Mouse (Mus musculus) heart, adult 9 months (tissue): ENCODE measurements around the gene Cwc27.

Experiments
- DNase-seq, 2 experiments: peaks; one replicate each; pipeline ENCODE4 v3.0.0; 2022; ENCODE audit warnings: low spot score in 2 of 2

Gene Cwc27

DNA sequence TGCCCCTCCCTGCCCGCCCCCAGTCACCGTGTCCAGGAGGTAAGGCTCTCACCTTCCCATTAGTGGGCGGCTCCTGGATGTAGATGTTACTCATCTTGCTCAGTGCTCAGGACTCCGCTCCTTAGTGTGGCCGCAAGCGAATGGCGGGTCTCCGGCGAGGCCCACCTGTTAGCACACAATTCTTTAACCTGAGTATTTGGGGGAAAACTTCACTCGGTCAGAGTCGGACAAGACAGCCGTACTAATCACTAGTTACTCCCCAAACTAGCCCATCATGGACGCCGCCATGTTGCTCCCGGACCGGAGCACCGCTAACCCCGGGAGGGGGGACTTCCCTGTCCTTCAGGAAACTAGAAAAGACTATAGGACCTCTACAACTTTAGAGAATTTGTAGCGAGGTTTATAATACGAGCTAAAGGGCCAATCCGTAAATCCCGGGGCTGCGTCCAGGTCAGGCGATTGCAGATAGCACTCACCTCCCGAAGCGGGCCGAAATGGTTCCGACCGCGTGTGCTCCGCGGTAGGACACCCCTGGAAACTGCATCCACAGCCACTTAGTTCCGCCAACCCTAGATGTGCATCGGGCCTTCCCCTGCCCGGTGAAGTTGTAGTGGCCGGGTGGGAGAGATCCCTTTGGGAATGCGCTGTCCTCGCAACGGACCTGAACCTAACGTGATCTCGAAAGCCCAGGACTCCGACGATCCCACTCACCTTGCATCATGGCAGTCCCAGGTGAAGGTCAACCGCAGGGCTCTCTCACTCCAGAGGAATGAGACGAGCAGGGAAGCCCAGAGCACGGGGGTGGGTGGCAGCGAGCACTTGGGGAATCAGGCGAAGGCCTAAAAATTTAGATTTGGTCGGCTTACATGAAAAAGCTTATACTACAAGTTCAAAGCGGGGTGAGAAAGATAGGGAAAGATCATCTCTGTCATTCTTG is at the start of gene Cwc27:
Cwc27 (minus strand) TSS at position 508 of the 937 bp plus-strand sequence.
- peak; percentile 75 to 81 for DNase-seq

DNA sequence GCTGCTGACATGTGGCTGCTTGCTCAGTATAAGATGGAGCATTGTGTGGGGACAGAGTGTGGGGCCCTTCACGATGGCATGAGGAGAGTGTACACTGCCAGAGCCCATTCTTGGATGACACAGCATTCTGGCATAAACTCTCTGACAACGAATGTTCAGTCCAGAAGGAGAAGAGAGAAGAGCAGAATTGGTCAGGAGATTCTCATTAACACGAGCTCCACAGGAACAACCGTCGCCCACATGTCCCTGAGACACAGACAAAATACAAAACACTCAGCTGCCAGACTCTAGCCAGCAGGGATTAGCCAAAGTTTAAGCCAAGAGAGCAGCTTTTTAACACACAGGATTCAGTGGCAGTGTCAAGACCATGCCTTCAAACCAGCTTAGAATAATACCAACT is 49.8 kb upstream of the Cwc27 start:
- no peak for DNase-seq

DNA sequence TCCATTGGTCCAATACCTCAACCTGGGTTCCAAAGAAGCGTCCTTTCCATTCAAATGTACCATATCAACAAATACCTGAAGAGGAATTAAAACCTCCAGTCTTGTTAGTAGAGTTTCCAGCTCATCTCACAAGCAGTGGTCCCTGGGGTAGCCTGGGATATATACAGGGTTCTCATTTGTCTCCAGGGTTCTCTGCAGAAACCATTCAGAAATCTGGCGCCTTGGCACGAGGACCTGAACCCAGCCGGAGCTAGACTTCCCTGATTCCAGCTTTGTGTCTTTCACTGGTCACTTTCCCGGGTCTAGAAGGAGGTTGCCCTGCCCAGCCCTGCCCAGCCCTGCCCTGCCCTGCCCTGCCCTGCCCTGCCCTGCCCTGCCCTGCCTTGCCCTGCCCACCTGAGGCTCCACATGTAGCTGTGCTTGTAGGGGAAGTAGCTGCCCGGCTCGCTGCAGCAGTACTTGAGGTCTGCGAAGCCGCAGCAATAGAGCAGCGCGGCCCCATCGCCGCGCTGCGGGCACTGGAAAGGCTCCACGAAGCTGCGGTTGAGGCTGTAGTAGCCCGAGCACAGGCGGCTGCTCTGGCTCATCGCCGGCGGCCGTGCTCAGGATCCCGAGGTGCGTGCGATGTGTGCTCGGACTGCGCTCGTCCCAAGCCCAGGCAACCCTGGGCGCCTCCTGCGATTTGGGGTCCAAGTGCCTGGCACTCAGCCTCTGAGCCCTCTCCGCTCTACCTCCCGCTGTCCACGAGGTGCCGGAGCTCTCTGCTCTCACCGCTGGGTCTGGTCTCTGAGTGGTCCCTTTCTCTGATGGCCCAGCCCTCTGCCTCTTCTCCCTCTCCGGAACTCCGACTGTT is 46.4 kb upstream of the Cwc27 start, which contains the start of gene Shisal2b:
Shisal2b (minus strand) TSS at position 767 of the 853 bp plus-strand sequence.
- no peak for DNase-seq

DNA sequence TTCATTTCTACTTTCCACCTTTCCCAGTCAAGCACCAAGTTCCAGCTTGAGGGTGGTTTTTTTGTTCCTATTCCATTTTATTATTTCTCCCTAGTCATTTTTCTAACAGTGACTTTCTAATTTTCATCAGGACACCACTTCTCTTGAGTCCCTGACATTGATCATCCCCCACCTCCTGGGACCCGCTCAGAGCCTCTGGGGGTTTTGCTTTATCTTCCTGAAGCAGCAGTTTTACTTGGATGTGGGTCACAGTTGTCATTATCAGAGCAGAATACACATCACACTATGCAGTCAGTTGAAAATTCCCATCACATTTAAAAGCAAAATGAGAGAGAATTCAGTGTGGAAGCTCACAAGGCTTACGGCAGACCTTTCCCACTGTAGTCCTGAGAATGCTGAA is 36.7 kb upstream of the Cwc27 start:
- DNase-seq = no peak

DNA sequence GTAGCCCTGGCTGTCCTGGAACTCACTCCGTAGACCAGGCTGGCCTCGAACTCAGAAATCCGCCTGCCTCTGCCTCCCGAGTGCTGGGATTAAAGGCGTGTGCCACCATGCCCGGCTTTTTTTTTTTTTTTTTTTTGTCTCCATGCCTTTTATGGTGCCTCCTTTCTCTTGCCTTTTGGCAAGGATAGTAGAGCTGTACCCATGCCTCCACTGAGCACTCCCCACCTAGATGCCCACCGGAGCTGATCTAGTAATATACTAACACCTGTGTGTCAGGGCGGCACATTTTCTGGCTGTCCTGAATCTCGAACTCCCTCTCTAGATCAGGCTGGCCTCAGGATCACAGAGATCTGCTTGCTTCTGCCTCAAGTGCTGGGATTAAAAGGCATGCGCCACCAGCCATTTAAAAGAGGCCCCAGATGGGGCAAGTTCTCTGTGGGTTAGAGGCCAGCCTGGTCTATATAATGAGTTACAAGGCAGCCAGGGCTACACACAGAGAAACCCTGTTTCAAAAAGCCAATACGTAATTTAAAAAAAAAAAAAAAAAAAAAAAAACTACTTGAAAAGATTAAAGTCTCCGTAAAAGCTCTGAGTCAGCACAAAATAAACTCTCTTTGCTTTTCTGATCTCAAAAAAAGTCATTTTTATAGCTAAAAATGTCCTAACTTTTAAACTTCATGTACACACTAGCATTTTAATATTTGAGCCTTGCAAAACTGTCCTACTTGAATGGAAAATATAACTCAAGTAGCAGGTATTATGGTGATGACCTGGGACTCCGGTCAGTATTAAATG is 26.6 kb upstream of the Cwc27 start:
- no peak for DNase-seq

DNA sequence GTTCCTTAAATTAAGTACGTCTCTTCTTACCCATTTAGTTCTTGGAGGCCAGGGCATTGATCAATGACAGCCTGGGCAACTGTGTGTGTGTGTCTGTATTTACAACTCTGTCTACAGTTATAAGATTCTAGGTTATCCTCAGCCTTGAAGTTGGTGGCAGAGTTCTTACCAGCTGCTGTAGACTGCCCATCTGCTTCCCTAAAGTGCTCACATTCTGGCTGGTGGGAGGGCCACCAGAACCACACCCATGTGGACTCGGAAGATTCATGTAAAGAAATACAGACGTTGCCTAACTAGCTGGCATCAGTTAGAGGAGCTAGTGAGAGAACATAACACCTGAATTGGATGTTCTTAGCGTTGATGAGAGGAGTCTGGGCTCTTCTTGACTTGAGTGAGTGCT is 25.0 kb upstream of the Cwc27 start:
- DNase-seq = no peak

DNA sequence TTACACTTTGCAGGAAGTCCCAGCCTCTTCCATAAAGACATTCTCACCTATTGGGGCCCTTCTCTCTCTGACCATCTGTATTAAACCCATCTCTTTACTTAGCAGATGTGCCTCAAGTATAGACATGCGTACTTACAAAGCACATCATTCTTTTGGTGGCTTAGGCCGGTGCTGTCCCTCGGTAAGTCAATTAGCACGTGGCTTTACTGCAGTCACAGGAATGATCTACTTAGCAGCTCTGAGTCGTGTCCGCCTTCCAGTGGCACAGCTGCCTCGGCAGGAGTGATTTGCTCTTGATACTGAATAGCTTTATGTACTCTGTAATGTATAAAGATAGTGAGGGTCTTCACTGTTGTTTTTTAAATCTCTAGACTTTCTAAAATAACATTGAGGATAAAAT is 20.7 kb upstream of the Cwc27 start:
- no peak for DNase-seq

DNA sequence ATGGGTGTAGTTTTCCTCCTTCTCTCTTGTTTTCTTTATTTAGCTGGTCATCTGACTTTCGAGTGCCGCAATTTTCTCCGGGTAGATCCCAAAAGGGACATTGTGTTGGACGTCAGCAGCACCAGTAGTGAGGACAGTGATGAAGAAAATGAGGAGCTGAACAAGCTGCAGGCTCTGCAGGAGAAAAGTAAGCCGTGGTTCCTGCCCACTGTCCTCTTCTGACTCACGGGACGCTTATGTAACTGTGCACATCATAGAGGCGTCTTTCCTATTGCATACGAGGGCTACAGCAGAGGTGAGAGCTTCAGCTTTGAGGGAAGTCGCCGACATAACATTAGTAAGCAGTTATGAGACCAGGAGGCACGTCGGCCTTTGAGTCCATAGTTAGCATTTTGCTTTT is 15.9 kb upstream of the Cwc27 start:
- DNase-seq = no peak

DNA sequence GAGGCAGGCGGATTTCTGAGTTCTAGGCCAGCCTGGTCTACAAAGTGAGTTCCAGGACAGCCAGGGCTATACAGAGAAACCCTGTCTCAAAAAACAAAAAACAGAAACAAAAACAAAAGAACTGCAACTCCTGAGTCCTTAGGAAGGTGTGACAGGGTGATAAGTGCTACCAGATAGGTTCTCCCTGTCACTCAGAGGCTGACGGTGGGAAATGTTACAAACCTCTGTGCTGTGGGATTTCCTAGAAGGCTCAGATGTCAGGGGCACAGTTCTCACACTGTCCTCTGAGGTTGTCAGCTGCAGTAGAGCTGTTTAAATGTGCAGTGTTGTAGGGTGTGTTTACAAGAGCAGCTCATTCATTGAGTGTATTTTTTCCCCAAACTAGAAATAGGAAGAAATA is 8.5 kb upstream of the Cwc27 start:
- no peak for DNase-seq

DNA sequence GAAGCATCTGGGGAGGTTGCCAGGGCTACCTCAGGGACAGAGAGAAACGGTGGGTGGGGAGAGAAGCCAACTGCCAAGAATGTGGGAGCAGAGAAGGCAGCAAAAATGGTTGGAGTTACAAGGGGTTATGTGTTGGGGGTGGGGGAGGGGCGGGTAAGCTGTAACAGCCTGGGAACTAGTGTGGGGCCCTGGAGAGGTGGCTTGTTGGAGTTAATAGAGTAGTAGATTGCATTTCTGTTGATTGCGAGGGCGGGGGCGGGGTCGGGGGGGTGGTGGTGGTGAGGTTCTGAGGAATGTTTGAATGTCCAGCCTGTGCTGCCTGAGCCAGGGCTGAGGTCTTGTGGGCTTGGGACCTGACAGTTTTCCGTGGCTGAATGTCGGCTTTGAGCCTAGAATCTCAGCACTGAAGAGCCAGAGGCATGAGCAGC is 5.5 kb upstream of the Cwc27 start:
- no peak for DNase-seq

DNA sequence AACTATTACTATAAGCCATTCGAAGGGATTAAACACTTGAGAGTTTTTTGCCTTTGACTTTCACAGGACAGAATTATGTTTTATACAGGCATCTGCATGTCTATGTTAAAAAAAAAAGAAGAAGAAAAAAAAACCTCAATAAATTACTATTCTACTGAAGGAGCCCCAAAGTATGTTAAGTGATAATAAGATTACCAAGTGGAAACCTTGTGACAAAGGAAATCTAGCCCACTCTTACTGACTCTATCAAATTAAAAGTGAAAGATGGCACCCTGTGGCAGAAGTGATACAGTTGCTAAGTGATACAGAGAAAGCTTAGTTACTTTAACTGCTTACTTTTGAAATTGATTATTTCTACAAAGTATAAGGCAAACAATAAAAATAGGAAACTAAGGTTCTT is 5.0 kb upstream of the Cwc27 start:
- DNase-seq = no peak

DNA sequence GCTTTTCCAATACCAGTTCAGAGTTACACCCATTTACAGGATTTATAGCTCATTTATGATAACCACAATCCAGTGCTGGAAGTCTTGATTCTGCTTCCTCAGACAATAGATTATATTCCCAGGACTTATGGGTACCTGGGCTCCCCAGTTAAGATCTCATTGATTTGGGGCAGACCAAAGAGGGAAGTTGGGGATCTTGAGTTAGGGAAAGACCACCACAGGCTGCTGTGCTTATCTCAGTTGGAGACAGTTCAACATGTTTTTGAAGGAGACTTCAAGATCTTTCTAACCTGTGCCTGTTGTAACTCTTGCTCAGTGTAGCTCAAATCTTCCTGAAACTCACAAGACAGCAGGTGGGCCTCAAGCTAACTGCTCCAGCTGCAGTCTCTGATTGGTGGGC is 4.2 kb upstream of the Cwc27 start:
- DNase-seq = no peak

DNA sequence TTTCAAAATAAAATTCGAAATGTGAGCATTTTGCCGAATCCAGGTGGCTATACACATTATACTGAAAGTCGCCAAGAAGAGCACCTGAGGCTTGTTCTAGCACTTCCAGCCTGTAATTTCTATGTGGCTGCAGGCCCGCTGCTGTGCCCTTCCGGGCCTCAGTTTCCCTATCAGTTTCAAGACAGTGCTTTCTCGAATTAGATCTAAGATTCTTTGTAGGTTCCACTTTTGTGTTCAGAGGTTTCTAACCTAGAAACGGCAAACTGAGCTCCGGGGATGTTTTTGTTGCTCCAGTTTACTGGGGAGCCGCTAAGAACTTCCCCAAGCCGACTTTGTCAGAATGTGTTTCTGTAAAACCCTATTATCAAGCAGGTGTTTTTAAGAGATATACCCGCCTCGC is 754 bp upstream of the Cwc27 start:
- DNase-seq = no peak

DNA sequence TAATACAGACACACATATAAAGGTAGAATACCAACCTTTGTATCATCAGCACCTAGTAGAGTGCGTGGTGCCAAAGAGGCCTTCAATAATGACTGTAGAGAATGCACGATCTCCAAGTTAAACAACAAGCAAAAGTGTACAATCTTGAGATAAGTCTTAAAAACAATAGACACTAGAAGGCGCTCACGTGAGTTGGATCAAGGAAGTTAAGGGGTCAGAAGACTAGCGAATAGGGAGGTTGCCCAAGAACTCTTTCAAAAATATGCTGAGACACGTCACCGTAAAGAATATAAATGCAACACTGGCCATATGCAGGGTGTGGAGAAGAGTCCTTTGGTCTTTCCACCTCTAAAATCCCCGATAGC is 690 bp downstream of the Cwc27 start:
- DNase-seq = no peak

DNA sequence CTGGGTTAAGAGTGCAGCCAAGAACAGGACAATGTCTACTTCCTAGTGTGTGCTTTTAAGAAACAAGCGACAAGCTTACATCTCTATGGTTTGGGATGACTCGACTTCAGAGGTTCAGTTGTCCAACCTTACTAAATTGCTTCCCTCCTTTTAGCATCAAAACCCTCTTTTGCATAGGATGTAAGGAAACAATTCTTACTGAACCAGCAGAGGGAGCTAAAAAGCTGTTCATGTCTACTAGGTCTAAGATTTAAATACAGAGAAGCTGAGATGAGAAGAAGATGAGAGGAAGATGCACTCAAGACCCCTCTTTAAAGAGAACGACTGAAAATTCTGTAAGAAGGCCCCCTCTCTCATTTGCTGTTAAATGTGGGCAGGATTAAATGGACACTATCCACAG is 11.3 kb downstream of the Cwc27 start:
- DNase-seq = no peak

DNA sequence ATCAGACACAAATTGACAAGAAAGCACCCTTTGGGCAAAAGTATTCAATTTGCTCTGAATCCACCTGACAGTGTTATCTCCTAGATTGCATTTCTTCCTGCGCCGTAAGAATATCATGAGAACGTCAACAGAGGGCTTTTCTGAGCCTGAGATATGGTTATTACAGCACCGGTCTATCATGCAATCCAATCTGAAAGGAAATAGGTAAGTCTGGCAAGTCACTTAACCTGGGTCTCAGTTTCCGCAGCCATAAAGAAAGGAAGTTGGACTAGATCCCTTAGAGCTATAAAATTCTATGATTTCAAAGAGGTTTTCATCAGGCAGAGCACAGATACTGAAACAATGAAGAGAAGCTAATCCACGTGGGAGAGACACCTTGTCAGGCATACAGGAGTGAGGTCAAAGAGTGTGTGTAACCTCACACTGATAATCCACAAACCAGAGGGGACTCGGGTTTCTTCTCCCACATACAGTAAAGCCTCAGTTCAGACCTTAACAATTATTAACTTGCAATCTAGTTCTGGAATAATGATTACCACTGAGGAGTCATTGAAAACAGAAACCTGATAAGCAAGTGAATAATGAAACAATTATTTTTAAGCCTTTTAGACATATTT is 17.3 kb downstream of the Cwc27 start:
- peak; percentile 15 to 41 for DNase-seq

DNA sequence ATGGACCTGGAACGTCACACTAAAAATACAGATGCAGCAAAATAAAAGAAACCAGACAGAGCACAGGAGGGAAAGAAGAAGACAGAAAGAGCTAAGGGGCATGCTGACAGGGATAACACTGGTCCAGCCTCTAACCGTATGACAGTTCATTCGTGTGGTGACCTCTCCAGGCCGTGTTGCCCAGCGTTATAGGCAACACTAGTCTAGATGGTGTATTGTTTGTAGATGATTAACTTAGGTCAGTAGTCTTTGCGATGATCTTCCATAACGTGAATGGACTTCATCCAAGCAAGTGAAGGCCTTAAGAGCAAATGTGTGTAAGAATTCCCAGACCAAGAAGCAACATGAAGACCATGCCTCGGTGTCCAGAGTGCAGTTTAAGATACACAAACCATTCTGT is 17.9 kb downstream of the Cwc27 start:
- DNase-seq = no peak

DNA sequence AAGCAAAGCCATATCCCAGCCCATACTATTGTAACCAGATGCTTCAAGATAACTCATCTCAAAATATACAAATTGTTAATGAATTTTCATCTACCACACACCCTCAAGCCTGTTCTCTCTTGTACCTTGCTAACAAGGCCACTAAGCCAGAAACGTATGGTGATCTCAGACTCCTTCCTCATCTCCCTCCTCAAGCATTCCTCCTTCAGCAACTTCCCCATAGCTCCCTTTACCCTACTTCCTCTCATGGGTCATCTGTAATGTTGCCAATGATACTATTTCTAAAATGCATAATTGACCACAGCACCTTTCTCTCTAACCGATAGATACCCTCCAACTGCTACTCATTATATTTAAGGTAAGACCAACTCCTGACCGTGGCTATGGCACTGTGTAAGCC is 22.5 kb downstream of the Cwc27 start:
- no peak for DNase-seq

DNA sequence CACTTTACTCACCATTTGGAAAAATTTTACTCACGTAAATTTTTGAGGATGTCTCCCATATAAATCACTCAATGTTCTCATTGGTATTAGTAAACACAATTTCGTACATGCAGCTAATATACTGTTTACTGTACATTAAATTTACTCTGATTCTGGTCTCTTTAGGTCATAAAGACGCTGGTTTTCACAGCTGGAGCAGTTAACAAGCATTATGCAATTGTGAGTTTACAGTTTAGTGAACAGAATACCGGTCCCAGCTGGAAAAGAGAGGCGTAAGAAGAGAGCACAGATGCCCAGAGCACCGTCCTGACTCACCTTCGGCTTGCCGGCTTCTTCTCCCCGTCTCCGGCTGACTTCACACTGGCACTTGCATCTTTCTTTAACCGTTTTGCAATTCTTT is 24.8 kb downstream of the Cwc27 start, which contains the start of gene Srek1ip1:
Srek1ip1 (plus strand) TSS at position 301 of the 400 bp plus-strand sequence.
- no peak for DNase-seq

DNA sequence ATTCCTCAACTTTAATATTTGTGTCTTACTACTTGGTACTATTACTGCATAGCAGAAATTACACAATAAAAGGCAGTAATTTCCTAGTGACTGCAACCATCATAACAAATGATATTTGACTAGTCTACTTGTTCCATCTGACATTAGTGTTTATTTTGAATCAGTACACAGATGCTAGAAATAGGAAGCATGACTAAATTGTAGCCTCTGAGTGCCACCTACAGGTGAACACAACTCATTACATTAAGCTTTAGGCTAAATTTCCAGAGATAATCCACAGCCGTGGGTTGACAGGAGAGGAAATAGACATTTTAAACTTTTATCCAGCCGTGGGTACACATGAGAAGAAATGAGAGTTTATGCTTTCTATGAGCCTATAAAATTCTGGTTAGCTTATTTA is 27.3 kb downstream of the Cwc27 start:
- DNase-seq = peak in 1 of 2 experiments; percentile 22

DNA sequence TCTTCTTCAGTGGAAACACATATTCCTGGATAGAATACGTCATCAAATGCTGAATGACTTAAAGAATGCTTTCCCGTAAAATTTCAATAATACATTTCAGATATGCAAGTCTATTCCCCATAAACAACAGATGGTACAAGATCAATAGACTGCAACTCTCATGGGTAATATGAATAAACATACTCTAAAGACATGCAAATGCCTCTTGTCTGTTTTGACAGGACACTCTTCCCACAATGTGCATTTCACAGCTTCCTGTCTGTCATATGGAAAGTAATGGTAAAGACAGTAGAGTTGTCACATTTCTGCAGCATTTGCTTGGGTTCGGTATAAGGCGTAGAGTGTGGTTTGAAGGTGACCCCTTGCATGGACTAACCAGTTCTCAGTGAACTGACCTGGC is 29.7 kb downstream of the Cwc27 start:
- no peak for DNase-seq
